Mouse (Mus musculus): ENCODE data around the gene Syt7.
A peak's percentile ranks its signal among the peaks of the same experiment; 100 is the strongest.

Gene Syt7

DNA sequence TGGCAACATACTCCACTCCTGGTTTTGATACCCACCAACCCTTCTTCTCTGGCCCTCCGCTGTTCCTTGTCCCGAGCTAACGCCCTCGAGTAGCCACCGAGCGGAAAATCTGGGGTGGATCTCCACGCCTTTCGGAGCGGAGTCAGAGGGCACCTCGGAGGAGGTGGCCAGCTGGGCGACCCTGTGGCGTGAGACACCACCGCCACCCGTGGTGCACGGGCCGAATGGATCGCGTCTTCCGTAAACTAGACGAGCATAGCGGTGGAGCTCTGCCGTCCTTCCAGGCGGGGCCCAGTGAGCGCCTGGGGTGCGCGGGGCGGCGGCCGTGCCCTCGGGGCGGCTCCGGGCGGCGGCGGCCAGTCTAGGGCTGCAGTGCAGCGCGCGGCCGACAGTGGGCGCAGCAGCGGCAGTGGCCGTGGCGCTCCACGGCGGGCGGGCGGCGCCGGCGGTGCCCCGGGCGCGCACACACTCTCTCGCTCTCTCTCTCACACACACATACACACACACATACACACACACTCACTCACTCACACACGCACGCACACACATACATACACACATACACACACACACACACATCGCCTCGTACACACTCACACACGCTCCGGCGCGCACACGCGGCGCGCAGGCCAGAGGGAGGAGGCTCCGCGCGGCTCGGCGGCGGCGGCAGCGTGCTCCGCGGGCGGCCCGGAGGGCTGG is at the start of gene Syt7:
Gene Syt7 (plus strand): TSS at position 476 of the 699 bp plus-strand sequence.
- DNase-seq (ENCODE audit: low read depth, low spot score): peak; percentile 40

DNA sequence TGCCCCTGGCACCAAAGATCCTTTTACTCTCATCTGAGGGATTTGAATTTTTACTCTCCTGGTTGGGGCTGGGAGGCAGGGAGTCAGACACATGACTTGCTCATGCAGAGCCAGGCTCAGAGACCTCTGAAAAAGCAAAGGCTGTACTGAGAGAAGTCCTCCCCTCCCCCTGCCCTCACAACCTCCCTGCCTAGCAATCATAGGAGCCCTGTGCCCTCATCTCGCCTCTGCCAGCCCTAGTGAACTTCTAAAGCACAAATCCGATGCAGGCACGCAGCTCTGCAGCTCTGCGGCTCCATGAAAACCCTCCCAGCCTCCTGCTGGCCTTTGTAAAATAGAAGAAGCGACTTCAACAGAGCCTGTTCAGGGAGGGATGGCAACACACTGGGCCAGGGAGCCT is 49.6 kb upstream of the Syt7 start:
- no peak for DNase-seq (ENCODE audit: low read depth, low spot score)

DNA sequence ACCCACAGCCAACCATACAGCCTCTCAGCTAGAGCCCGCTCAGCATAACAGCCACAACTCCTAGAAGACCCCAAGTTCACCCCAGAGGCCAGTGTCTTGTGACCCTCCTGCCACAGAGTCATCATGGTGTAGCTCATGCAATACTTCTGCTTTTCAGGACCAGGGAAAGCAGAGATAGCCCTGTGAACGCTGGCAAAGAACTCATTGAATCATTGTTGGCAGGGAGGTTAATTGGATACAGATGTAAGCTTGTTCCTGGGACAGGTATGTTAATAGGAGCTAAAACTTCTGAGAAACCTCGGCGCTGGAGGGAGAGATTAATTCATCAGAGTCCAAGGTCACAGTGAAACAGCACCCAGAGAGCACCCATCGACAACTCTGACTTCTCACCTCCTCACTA is 48.2 kb upstream of the Syt7 start:
- no peak for DNase-seq (ENCODE audit: low read depth, low spot score)

DNA sequence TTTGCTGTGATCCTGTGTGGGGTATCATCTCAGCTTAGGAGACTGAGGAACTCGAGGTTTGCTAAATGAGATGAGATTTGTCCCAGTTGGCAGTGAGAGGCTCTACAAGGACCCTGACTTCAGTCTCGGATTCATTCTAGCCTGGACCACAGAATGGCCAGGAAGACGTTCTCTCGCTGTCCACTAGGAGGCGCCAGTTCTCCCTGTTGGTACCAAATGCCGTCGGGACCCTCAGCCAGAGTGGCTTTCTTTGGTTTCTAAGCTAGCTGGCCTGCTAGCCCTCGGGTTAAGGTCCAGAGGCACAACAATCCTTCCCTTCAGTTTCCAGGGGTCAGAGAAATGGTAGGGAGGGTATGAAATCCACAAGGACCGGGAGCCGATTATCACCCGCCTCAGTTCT is 47.7 kb upstream of the Syt7 start:
- no peak for DNase-seq (ENCODE audit: low read depth, low spot score)

DNA sequence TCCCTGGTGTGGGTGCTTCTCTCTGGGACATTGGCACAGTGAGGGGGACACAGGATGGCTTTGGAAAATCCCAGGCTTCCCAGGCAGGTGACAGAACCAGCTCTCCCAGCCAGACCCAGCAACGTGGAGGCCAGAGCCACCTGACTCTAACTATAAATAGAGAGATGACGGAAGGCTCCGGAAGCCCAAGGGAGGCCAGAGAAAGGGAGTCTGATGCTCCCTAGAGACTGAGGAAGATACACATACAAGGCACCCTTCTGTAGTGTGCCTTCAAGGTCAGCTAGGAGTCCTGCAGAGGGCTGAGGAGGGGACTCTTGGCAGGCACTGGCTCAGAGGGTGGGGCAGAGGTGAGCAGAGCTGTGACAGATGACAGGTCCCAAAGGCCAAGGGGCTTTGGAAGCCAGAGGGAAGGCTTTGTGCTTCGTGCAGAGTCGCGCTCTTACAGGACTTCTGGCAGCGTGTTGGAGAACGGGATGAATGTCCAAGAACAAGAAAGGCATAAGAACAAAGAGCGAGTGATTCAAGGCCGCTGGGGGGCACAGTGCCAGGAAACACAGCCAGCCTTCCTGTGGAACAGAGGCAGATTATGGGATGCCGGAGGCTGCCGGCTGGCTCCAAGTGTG is 47.0 kb upstream of the Syt7 start:
- DNase-seq (ENCODE audit: low read depth, low spot score): no peak

DNA sequence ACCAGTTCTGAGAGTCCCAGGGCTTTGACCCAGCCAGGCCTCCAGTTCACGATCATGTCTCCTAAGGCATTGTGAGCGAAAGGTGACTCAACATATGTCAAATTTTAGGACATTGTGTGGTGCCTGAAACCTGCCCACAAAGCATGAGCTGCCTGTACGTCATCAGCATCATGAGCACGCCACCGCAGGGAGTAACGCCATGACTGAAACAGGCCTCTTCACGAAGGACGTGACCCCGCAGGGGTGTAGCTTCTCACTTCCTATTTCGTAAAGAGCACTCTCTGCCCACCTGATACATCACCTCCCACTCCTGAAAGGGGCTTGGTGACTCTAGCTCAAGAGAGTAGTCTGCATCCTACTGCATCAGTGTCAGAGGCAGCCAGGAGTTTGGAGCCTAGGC is 45.0 kb upstream of the Syt7 start:
- DNase-seq (ENCODE audit: low read depth, low spot score): no peak

DNA sequence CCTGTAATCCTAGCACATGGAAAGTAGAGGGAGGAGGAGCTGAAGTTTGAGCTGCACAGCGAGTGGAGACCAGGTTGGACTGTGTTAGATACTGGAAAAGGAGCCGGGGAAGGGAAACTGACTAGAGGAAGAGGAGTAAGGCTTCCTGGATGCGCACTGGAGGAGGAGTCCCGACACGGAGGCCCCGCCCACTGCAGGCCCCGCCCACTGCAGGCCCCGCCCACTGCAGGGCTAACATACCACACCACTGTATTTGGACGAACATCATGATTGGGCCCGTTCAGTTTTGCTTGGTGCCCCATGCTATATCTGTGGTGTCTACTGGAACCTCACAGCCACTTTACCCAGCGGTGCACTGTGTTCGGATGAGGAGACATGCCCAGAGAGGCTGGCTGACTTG is 43.2 kb upstream of the Syt7 start:
- DNase-seq (ENCODE audit: low read depth, low spot score): peak; percentile 7

DNA sequence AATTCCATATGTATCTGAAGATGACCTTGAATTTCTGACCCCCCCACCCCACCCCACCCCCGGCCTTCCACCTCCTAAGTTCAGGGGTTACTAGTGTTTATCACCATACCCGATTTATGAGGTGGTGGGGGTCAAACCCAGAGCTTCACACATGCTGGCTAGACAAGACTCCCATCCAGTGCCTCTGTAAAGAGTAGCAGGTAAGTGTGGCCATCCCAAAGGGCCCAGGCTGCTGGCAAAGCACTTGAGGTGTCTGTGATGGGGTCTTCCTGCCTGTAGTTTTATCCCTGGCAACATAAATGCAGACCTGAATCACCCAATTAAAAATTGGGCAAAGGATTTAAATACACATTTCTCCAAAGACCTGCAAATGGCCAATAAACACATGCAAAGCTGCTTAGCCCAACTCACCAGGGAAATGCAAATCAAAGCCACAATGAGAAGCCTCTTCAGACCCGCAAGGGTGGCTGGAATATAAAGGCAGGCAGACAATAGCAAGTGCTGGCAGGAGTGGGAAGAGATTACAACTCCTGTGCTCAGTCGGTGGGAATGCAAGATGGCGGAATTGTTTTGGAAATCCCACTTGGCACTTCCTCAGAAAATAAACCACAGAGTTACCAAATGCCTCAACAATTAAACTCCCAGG is 41.1 kb upstream of the Syt7 start:
- no peak for DNase-seq (ENCODE audit: low read depth, low spot score)

DNA sequence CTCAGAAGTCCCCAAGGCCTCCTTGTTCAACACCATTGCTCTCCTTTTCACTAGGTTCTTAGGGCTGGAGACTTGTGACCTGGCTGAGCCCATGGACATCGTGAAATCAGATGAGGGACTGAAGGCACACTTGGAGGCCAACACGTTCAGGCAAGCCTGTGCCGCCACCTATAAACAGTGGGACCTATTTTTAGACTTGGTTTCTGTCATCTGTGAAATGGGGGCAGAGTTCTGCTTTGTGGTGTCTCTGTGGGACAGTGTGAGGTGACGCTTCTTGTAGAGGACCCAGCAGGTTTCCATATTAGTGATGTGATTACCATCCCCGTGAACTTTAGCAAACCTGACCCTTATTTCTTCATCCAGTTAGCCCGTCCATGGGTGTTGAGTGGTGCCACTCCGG is 36.7 kb upstream of the Syt7 start:
- no peak for DNase-seq (ENCODE audit: low read depth, low spot score)

DNA sequence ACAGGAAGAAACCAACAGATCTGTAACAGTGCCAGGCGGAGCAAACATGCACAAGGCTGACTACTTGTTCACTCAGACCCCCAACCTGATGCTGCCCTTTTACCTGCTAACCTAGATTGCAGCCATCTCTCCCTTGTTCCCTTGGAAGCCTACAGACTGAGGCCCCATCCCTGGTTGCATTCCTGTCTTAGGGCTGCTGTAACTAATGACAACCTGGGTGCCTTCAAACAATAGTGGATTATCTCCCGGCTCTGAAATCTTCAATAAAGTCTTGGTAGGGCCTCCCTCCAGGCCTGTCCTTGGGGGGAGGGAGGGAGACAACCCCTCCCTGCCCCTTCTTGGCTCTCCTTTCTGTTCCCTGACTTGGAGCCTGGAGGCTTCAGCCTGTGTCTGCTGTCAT is 34.1 kb upstream of the Syt7 start:
- DNase-seq (ENCODE audit: low read depth, low spot score): no peak

DNA sequence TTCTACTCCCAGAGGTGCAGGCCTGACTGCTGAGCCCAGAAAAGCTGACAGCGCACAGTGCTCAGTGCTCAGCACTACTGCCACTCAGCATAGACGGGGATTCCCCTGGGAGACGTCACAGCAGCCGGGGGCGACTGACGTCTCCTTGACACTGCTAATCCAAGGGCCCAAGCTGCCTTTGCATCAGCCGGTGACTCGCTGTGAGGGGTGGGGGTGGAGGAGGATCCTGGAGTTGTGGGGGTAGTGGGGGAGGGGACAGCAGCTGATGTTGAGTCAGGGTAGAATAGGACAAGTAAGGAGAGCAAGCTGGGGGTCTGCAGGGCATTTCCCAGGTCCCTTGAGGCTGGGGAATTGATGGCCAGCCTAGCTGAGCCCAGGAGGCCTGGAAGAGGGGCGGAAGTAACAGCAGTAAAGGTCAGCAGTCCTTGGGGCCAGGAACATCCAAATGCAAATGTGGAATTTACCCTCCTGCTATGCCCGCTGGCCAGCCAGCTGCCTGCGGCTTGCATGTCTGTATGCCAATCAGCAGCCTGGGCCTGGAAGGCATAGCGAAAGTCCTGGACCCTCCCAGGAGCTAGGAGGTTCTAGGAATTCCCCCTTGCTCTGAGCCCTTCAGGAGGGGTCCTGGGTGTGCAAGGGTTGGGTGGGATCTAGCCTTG is 31.9 kb upstream of the Syt7 start:
- DNase-seq (ENCODE audit: low read depth, low spot score): peak; percentile 21

DNA sequence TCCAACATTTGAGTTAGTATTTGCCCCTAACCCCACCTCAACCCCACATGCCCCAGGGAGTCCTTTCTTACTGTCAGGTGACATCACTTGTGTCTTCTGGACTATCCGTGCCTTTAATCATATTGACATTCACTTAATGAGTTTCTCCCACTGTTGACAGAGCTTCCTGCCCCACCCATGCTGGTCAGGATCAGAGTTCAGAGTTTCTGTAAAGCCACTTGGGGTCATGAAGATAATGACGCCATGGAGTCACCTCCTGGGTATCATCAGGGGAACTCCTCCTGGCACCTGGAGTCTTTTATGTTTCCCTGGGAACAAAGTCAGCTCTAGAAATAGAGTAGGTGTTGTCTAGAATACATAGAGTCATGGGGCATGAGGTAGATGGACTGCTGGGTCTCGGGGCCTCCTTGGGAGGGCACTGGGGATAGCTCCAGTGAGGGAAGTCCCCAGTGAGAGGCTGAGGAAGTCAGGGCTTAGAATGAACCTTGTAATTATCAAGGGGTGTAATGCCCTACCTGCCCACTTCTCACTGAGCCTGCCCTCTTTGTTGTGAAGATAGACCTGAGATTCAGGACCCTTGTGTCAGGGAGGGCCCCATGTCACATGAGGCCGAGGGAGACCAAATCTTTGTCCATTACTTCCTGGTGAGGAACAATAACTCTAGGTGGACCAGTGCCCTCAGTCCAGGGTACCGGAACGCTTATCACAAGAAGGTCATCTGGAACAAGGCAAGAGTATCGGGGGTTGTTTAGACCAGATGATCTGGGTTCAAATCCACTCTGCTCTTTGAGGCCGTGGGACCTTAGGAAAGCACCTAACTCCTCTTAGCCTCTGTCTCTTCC is 29.6 kb upstream of the Syt7 start:
- no peak for DNase-seq (ENCODE audit: low read depth, low spot score)

DNA sequence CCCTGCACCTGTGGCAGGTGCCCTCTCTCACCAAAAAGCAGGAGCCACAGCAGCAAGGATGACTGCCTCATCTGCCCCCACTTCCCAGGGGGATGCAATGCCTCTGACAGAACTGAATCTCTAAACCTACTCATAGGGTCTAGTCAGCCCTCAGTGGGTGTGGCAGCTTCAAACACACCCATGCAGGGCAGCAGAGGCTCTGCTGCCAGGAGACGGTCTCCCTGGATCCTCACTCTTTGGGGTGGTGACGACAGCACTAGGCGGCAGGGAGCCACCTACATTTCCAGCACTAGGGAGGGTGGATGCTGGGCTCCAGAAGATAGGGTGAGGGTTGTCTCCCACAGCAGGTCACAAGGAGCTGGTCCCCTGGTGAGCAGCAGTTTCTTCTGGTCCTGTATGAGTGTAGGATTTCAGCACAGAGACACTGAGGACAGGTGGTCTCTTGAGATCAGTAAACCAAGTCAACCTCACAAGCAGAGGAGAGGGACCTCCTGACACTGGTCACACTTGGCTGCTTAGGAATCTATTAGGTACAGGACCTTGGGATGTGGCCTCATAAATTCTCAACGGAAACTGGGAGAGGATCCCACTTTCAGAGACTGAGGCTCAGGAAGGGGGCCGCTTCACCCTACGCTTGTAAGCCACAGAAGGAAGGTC is 26.3 kb upstream of the Syt7 start:
- no peak for DNase-seq (ENCODE audit: low read depth, low spot score)

DNA sequence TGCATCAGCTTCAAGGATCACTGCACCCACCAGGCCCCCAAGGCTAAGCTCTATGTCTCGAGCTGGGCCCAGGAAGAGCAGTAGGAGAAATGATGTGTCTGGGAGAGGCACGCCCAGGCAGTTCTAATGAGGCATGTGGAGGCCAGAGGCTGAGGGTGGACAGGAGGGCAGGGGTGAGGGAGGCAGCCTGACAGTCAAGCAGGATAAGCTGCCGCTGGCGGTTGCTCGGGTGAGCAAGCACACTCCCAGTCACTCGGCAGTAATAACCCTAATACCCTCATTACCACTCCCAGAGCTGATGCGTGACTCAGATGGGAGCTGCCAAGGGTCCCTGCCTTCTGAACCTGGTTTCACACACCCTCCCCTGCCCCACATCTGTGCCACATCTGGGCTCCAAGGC is 25.0 kb upstream of the Syt7 start:
- no peak for DNase-seq (ENCODE audit: low read depth, low spot score)

DNA sequence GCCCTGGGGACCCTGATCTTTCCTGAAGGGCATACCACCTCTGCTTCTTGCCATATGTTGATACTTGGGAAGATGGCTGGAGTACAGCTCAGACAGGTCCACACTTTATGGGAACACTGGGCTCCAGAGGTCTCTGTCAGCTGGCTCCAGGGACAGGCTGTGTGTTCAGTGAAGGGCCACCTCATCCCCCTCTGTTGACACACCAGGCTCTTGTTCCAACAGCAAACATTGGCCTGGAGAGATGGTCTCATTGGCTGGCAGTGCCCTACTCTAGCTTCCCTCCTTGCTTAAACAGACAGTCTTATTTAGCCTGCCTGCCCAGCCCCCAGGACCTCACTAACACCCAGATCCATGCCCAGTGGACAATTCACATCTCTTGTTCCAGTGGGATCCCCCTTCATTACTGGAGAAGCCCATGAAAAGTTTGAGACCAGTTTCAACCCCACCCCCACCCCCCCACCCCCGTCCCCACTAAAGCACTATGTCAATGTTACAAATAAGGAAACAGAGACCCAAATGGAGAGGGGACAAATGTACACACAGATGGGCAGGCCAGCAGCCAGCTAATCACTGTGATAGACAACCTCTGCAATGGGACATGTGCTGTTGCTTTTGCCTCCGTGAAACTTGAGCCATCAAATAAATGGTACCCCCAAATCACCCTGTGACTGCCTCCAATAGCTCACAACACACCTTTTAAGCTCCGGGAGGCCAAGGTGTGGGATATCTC is 22.6 kb upstream of the Syt7 start:
- DNase-seq (ENCODE audit: low read depth, low spot score): no peak

DNA sequence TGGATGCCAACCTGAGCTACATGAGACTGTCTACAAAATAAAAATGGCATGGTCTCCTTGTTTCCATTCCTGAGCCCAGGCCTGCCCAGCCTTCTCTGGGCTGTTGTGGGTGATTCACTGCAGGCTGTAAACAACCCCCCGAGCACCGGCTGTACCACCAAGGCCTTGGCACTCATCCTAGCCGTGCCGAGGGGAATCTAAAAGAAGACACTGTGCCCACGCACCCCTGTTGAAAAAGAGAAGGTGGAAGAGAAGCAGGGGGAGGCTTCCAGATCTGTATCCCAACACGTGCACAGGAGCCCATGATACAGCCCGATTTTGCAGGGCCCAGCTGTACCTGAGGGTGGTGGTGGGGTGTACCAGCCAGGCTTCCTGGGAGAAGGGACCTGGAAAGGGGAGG is 21.1 kb upstream of the Syt7 start:
- DNase-seq (ENCODE audit: low read depth, low spot score): no peak

DNA sequence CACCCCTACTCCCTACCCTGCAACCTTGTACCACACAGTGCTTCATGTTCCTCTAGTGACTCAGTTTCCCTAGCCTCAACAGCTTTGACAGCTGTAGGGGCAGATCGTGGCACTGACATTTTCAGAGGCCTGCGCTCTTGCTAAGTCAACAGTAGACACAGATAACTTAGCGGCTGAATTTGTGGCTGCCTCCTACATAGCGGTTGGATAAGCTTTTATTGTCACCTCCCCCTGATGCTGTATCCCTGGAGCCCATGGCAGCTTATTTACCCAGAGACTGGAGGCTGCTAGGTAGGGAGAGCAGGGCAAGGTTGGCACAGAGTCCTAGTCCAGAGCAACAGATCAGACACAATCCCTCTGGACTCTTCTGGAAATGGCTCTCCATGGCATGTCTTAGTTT is 19.0 kb upstream of the Syt7 start:
- no peak for DNase-seq (ENCODE audit: low read depth, low spot score)

DNA sequence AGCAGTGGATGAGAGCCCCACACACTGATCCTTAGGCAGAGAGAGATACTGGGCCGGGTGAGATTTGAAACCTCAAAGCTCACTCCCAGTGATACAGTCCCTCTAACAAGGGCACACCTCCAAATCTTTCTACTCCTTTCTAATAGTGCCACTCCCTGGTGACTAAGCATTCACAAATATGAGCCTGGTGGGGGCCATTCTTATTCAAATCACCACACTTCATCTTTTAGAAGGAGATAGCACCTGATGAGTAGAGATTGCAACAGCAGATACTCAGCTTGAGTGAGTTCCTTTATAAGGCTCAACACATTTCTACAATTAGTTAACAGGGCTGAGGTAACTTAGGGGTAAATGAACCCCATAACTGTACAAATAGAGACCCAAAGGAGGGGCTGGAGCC is 15.7 kb upstream of the Syt7 start:
- no peak for DNase-seq (ENCODE audit: low read depth, low spot score)

DNA sequence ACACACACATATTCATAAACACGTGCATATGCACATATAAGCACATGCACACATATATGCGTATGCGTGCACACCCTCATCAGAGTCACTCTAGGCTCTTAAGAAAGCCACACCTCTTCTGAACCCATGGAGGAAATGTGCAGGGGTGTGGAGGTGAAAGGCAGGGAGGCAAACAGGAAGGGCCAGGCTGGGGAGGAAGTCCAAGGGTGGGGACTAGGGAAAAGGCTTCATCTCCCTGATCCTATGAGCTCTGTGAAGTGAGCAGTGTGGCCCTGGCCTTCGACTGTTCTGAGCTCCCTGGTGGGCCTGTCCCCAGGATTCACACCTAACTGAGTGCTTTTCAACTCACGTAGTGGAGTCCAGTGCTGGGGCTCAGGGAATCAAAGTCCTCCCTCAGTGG is 13.6 kb upstream of the Syt7 start:
- no peak for DNase-seq (ENCODE audit: low read depth, low spot score)

DNA sequence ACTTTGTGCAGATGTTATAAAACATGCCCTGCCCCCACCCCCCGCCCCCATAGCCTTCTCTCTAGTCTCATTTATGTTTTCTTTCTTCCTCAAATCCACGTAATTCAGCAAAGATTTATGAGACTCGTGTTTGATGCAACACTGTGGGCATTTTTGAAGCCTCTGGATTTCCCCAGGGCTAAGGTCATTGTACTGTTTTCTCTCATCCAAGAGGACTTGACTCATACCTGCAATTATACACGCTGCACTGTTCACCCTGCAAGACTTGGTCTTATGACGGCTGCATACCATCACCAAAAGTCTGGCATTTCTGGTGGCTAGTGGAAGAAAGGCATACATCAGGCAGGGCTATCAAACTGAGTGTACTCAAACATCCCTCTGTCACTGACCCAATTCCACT is 8.9 kb upstream of the Syt7 start:
- no peak for DNase-seq (ENCODE audit: low read depth, low spot score)

DNA sequence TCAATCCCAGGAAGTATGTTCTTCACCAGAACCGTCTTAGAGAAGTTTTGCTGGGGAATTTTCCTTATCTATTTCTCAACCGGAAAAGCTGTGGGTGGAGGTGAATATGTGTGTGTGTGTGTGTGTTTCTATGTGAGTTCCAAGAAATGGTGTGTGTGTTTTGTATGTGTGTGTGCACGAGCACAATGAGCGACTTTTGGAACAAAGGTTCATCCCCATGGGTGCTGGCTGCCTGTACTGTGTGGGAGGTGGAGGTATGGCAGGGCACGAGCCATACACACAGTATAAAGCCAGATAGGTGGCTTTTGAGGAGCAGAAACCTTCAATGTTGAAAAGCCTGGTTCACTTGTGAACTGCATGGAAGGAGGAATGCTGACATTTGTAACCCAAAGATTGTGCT is 1.2 kb upstream of the Syt7 start:
- no peak for DNase-seq (ENCODE audit: low read depth, low spot score)

Data from CD4-positive helper T cell, adult 2 months (primary cell).